Mouse (Mus musculus) heart, postnatal 0 days (tissue): ENCODE measurements around the gene Mlip.

Source experiments
- CTCF ChIP-seq: IDR thresholded peaks from 2 replicates; pipeline ENCODE4 v1.5.1; 2016; ENCODE audit warnings: antibody characterized with exemption, control low read depth, low read depth
- EP300 ChIP-seq: IDR thresholded peaks from 2 replicates; pipeline ENCODE4 v1.6.1; 2016; ENCODE audit warnings: antibody characterized with exemption, low read depth

GRCm38 (mm10) chr9:77252761-77253160 lies 100.0 kb downstream of the Mlip start:
- TF ChIP-seq EP300 (no peak), CTCF (no peak)
